Mouse (Mus musculus): ENCODE data around the gene Alox12. TPM values are rescaled to one million over a fixed set of nuclear protein-coding genes. Genes with fewer than 3 reads are reported as not detected.

Gene Alox12
- polyA plus RNA-seq, 1 experiment from 2014 or later, result 2.6 TPM

DNA sequence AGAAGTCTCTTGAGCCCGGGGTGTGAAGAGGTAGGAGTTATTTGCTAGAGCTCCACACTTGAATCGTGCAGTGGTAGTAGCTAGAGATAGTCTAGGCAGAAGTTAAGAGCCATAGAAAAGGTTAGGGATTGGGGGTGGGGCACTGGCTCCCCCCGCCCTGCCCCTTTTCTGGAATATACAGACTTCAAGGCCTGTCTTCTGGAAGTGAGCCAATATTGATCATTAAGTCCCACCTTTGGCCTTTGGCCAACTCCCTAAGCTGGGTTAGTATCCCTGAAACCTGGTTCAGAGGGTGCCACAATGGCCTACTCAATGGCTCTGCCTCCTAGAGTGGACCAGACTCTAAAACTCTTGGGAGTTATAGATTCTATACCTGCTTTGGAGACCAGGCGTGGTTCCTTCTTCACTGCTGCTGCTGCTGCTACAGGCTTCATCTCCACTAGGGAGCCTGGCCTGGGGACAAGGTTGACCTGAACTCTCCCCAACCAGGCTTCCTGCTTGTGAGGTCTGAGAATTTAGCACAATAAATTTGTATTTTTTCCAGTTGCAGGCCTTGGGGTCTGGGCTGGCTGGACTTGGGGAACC is 27.4 kb downstream of the Alox12 start:
- Histone ChIP-seq H3K27ac (replicated peaks) (no peak overlapping the region), H3K9ac (peak overlapping the region; percentile 31; the same call in 1 of the 2 replicates), H3K36me3 (no peaks in the 10 kb centered on the region), H3K4me1 (replicated peaks) (peaks cover 40% of the 10 kb centered on the region), H3K27me3 (peaks cover 83% of the 10 kb centered on the region), H3K4me3 (peak overlapping the region; percentile 30; the same call in 1 of the 2 replicates), H3K4me2 (peak overlapping the region; percentile 50), H3K9me3 (no peaks in the 10 kb centered on the region)
- 90% methylated on average over 4 of the region's 4 CpGs for WGBS
- no peak for ATAC-seq (ENCODE audit: low read depth)

DNA sequence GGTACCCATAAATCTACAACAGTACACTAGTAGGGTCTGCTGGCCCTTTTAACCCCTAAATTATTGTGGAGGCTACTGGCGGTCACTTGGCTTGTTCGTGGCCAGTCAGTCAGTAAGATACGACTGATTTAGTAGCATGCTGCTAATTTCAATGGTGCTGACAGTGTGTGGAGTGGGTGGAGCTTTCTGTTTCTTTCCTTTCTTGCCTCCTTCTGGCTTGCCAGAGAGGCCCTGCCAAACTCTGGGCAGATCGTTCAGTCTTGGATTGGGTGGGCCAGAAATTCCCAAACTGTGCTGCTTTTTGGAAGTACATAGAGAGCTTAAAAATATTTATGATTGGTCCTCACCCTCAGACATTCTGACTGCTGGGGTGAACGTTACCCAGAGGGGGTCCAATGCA is 28.0 kb downstream of the Alox12 start:
- peak overlapping the region; percentile 25 for H3K4me3 ChIP-seq

DNA sequence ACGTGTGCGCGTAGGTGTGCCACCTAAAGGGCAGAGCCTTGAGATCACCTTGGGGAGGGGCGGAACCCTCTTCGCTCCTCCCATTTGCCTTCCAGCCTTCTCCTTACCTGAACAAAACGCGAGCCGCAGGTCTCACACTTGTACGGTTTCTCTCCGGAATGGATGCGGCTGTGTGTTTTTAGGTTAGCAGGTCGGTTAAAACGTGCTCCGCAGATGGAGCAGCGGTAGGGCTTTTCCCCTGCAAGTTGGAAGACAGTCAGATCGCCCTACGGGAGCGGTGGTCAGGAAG is 28.6 kb downstream of the Alox12 start:
- WGBS, result 7% methylated on average over 18 of the region's 18 CpGs
- no peak for ATAC-seq (ENCODE audit: low read depth)
- H3K9ac ChIP-seq, result peak overlapping the region; percentile 52
- no peaks in the 10 kb centered on the region for H3K9me3 ChIP-seq
- peaks cover 46% of the 10 kb centered on the region for H3K4me1 ChIP-seq (replicated peaks)
- no peaks in the 10 kb centered on the region for H3K36me3 ChIP-seq
- H3K27me3 ChIP-seq, result peaks cover 80% of the 10 kb centered on the region
- peak overlapping the region; percentile 25 for H3K4me3 ChIP-seq
- peak overlapping the region; percentile 50 for H3K4me2 ChIP-seq
- H3K27ac ChIP-seq (replicated peaks), result 0 out of 2 replicates have a peak overlapping the region, but pooled peaks have one; percentile 9

More for the DNA sequence above, 28.0 kb downstream of the Alox12 start:
- Histone ChIP-seq H3K9me3 (no peaks in the 10 kb centered on the region), H3K27ac (replicated peaks) (no peak overlapping the region), H3K9ac (peak overlapping the region; percentile 52), H3K4me1 (replicated peaks) (peaks cover 40% of the 10 kb centered on the region), H3K27me3 (peaks cover 83% of the 10 kb centered on the region), H3K4me2 (peak overlapping the region; percentile 50), H3K36me3 (no peaks in the 10 kb centered on the region)
- no peak for ATAC-seq (ENCODE audit: low read depth)
- 24% methylated on average over 5 of the region's 5 CpGs for WGBS

DNA sequence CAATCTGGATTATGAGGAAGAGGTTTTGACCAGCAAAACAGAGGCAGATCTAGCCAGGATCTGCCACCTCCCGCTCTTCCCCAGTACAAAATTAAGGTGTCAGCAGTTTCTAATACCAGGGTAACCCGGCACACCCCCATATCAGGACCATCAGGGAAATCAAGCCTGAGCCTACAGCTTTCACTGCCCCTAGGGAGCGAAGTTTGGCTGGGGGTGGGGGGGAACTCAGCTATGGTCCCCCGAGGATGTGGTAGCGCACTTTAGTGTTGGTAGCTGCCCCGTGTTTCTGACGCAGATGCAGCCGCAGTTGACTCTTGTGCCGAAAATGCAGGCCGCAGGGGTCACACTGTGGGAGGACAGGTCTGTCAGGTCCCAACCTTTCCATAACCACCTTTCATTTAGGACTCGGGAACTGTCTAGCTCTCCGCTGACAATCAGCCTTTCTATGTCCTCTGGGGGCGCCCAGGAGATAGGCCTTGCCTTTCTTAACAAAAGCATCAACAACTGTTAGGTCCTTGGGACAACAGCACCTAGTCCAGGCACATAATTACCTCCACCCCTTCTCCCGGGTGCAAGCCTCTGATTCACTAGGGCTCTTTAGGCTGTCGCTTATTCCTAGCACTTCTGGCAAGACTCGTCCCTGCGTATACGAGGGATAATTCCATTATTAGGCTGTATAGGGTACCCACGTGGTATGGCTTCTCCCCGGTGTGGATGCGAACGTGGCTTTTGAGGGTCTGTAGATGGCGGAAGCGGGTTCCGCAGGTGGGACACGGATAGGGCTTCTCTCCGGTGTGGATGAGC is 29.2 kb downstream of the Alox12 start:
- Histone ChIP-seq H3K27me3 (peaks cover 76% of the 10 kb centered on the region), H3K4me2 (peak overlapping the region; percentile 50), H3K9ac (peak overlapping the region; percentile 52), H3K36me3 (no peaks in the 10 kb centered on the region), H3K27ac (replicated peaks) (0 out of 2 replicates have a peak overlapping the region, but pooled peaks have one; percentile 9), H3K4me1 (replicated peaks) (peaks cover 49% of the 10 kb centered on the region), H3K9me3 (no peaks in the 10 kb centered on the region), H3K4me3 (peak overlapping the region; percentile 25)
- ATAC-seq (ENCODE audit: low read depth), result no peak
- 19% methylated on average over 27 of the region's 27 CpGs for WGBS

DNA sequence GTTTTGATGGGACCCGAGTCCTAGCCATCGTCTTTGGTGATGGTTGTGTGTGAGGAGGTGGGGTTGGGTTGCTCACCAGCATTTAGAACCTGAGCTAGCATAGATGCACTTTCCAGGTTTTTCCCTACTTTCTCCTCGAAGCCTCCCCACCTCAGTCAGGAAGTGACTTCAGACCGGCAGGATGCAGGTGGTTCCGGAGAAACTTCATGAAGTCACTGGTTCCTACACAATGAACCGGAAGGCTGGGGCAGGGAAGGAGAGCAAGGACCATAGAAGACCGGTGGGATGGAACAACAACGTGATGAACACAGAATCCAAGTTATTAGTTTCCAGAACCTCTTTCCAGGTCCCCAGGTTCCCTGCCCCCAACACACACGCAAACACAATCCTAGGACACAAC is 31.4 kb downstream of the Alox12 start:
- peaks cover 48% of the 10 kb centered on the region for H3K4me1 ChIP-seq (replicated peaks)
- H3K4me2 ChIP-seq, result no peak overlapping the region
- peak overlapping the region; percentile 34; the same call in 1 of the 2 replicates for H3K27ac ChIP-seq (replicated peaks)
- H3K9me3 ChIP-seq, result no peaks in the 10 kb centered on the region
- H3K36me3 ChIP-seq, result no peaks in the 10 kb centered on the region
- no peak for ATAC-seq (ENCODE audit: low read depth)
- H3K9ac ChIP-seq, result no peak overlapping the region
- no peak overlapping the region for H3K4me3 ChIP-seq
- H3K27me3 ChIP-seq, result peaks cover 54% of the 10 kb centered on the region
- 91% methylated on average over 9 of the region's 9 CpGs for WGBS

DNA sequence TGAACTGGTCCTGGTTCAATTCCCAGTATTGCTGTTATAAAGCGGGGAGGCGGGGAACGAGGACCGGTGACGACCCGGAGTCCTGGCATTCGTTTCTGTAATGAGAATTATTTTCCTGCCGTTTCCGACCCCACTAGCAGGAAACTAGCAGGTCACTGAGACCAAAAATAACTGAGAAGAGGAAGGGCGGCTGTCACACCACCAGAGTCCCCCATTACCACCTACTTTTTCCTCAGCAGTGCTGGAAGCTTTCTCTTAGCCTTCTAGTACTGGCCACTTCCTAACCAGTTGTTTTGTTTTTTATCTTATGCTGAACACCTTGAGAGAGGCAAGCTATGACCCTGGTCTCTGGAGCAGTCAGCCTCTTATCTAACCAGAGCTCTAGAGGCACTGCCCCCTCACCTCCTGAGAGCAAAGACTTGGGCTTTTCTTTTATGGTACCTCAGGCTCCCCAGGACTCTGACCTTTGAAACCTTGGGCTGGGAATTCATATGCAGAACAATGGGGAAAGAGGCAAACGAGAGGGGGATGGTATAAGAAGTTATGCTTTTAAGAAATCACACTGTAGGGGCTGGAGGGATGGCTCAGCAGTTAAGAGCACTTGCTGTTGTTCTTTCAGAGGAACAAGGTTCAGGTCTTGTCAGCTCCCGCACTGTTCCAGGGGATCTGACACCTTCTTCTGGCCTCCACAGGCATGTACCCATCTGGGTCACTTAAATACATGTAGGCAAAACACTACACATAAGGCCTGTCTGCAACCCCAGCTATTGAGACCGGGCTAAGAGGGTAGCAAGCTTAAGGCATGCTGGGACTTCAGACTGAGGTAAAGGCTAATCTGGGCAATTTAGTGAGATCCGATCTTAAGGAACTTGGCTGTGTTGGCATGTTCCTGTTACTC is 33.3 kb downstream of the Alox12 start:
- H3K4me2 ChIP-seq, result peak overlapping the region; percentile 88
- no peak for ATAC-seq (ENCODE audit: low read depth)
- H3K27ac ChIP-seq (replicated peaks), result peak overlapping the region; percentile 93
- peak overlapping the region; percentile 83 for H3K9ac ChIP-seq
- WGBS, result 10% methylated on average over 14 of the region's 14 CpGs
- peaks cover 51% of the 10 kb centered on the region for H3K4me1 ChIP-seq (replicated peaks)
- no peaks in the 10 kb centered on the region for H3K9me3 ChIP-seq
- peak overlapping the region; percentile 53 for H3K4me3 ChIP-seq
- H3K27me3 ChIP-seq, result peaks cover 51% of the 10 kb centered on the region
- H3K36me3 ChIP-seq, result peaks cover 17% of the 10 kb centered on the region

DNA sequence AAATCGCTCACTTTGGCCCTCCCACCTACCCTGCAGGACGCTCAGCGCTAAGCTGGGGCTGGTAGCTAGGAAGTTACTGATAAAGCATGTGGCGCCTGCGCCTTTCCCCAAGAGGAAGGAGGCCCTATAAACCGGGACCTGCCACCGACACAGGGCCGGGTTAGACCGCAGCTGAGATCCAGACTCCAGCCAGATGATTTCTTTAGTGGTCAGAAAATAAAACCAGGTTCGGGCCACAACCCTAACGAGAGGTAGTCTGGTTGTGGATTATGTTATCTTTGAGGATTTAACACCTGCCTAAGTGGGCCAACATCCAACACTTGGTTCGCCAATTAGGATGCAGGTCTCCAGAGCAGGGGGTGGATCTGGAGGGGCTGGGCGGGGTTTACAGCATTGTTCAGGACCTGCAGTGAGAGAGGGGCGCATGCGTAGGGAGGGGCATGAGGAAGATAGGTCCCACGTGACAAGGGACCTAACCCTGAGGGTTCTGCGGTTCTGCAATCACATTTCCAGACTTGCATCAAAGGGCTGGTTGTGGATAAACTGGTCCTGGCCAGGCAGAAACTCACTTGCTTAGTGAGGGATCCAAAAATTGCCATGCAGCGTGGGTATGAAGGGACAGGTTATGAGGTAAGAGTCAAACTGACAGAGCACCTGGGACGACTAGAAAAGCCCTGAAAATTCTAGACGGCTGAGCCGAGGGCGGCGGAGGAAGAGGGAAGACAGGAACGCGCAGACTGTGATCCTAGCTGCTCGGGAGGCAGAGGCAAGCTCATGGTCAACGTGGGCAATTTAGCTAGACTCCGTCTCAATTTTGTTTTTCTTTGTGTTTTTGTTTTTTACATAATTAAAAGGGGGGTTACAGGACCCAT is 34.2 kb downstream of the Alox12 start, which contains the start of gene Slc16a13:
Slc16a13 (minus strand) TSS at position 334 of the 872 bp plus-strand sequence.
- Histone ChIP-seq H3K9ac (peak within 1 kb of the TSS; percentile 83), H3K4me3 (peak within 1 kb of the TSS; percentile 53), H3K4me1 (replicated peaks) (peaks cover 42% of the 10 kb centered on the region), H3K27ac (replicated peaks) (peak within 1 kb of the TSS; percentile 93), H3K9me3 (no peaks in the 10 kb centered on the region), H3K27me3 (peaks cover 51% of the 10 kb centered on the region), H3K4me2 (peak within 1 kb of the TSS; percentile 88), H3K36me3 (peaks cover 22% of the 10 kb centered on the region)
- ATAC-seq (ENCODE audit: low read depth), result peak; percentile 94
- 0% methylated on average over 28 of the region's 28 CpGs for WGBS

DNA sequence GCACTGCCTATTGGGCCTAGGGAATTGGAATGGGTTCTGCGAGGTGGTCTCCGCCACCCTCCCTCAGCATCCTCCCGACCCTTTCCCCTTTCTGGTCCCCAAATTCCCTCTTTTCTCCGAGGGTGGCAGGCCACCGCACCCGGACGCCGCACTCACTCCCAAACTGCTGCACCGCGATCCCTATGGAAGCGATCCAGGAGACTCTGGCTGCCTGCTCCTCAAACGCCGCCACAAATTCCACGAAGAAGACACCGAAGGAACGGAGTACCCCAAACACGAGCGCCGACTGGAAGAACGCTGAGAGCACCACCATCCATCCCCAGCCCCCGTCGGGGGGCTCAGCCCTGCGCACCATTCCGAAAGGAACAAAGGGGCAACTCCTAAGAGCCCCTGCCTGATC is 34.8 kb downstream of the Alox12 start:
- H3K9ac ChIP-seq, result peak overlapping the region; percentile 83
- H3K4me3 ChIP-seq, result peak overlapping the region; percentile 53
- H3K9me3 ChIP-seq, result no peaks in the 10 kb centered on the region
- no peak for ATAC-seq (ENCODE audit: low read depth)
- peaks cover 22% of the 10 kb centered on the region for H3K36me3 ChIP-seq
- H3K27me3 ChIP-seq, result peaks cover 51% of the 10 kb centered on the region
- H3K4me2 ChIP-seq, result peak overlapping the region; percentile 88
- peak overlapping the region; percentile 93 for H3K27ac ChIP-seq (replicated peaks)
- 1% methylated on average over 24 of the region's 24 CpGs for WGBS
- H3K4me1 ChIP-seq (replicated peaks), result peaks cover 41% of the 10 kb centered on the region

DNA sequence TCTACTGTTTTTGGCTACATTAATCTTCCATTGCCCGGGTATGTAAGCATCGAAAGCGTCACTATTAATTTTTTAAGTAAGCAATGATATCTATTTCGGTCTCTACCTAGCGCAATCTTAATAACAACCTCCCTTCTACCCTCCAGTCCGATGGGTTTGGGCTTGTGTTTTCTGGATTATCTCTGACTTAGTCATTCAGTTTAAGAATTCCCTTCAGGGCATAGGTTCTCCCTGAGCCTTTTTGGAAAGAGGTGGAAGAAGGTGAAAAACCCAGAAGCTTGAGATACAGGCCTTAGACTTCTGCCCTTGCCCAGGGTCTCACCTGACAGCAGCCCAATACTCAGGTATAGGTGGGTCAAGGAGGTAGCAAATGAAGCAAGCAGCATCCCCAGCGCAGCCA is 35.3 kb downstream of the Alox12 start:
- Histone ChIP-seq H3K9ac (peak overlapping the region; percentile 83), H3K36me3 (peaks cover 22% of the 10 kb centered on the region), H3K4me1 (replicated peaks) (peaks cover 46% of the 10 kb centered on the region), H3K9me3 (no peaks in the 10 kb centered on the region), H3K27ac (replicated peaks) (peak overlapping the region; percentile 93), H3K27me3 (peaks cover 51% of the 10 kb centered on the region), H3K4me2 (peak overlapping the region; percentile 88), H3K4me3 (peak overlapping the region; percentile 53)
- WGBS, result 56% methylated on average over 7 of the region's 7 CpGs
- ATAC-seq (ENCODE audit: low read depth), result no peak

DNA sequence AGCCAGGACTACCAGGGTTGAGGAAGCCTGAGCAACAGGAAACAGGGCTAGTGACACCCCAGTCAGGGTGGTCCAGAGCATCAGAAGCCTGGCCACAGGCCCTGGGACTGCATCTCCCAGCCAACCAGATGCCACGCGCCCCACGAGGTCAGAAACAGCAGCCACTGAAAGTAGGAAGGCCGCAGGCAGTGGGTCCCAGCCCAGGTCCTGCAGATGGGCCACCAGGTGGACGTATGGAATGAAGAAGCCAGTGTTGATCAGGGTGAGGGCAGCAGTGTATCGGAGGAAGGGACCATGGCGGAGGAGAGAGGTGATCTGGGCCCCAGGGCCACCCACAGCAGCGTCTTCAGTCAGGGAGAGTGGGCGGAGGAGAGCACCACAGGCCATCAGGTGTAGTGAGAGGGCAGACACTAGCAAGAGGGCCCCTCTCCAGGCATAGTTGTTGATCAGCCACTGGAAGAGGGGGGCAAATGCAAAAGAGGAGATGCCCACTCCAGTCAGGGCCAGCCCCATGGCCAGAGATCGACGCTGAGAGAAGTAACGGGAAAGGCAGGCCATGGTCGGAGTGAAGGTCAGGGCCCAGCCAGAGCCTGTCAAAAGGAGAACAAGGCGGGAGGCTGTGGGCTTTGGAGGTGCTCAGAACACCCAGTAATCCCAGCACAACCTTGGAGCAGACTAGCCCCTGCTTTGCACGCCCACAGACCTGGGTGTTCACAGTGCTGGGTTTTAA is 36.2 kb downstream of the Alox12 start:
- no peak overlapping the region for H3K27ac ChIP-seq (replicated peaks)
- H3K27me3 ChIP-seq, result peaks cover 51% of the 10 kb centered on the region
- peaks cover 22% of the 10 kb centered on the region for H3K36me3 ChIP-seq
- H3K4me3 ChIP-seq, result peak overlapping the region; percentile 53
- ATAC-seq (ENCODE audit: low read depth), result no peak
- H3K9ac ChIP-seq, result peak overlapping the region; percentile 26
- no peaks in the 10 kb centered on the region for H3K9me3 ChIP-seq
- 90% methylated on average over 15 of the region's 15 CpGs for WGBS
- H3K4me2 ChIP-seq, result peak overlapping the region; percentile 88
- H3K4me1 ChIP-seq (replicated peaks), result peaks cover 56% of the 10 kb centered on the region

All from neural tube, embryonic 13.5 days (tissue).